Mouse (Mus musculus) heart, postnatal 25 days (tissue): Measurements from ENCODE around the gene Gm20388. TPM values are rescaled to one million over a fixed set of nuclear protein-coding genes. Genes with fewer than 3 reads are reported as not detected.
A peak's percentile ranks its signal among the peaks of the same experiment; 100 is the strongest.

ENCODE experiments used
- DNase-seq: peaks from one replicate; pipeline ENCODE4 v3.0.0; 2022; ENCODE audit warnings: low spot score
- intact Hi-C: fragments of 180-260 bp; cut with DNase I; formaldehyde crosslinking; loops from one replicate; pipeline ENCODE4 v1.15.1; 2025
- total RNA-seq, 2 experiments: library from RNA; stranded (reverse); gene quantifications; 2 replicates each; pipeline ENCODE4 v1.2.3; 2021

Gene Gm20388
- total RNA-seq, 2 experiments from 2014 or later: 2.7 TPM; not detected in 1

DNA sequence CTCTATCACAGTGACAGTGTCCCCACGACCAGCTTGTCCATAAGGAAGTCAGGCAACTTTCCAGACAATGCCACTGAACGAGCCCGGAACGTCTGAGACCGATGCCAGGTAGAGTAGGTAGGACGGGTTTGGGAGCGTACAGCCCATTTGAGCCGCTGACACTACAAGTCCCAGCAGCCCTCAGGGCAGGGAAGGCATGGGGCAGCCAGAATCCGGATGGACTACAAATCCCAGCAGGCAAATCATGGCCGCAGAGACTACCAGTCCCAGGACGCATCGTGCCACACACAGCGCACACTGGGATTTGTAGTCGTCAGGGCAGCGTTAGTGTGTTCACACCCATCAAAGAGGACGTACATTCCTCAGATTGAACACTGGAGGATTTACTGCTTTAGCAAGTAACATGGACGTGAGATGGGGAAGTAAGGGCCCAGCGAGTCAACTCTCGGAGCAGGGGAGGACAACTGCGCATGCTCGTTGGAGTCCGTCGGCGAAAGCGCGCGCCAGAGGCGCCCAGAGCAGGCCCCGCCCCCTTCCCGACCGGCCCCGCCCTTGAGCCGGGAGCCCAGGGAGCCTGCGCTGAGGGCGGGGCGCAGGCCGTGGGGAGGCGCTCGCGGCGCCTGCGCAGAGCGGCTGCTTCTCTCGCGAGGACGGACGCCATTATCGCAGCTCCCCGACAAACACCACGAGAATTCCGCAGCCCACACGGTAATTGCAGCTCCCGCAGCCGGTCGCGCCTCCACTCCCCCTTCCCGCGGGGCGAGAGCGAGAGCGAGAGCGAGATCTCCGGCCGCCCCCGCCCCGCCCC is 2039.5 kb downstream of the Gm20388 start:
- DNase-seq: peak; percentile 97
- intact Hi-C loops: no loop called here

DNA sequence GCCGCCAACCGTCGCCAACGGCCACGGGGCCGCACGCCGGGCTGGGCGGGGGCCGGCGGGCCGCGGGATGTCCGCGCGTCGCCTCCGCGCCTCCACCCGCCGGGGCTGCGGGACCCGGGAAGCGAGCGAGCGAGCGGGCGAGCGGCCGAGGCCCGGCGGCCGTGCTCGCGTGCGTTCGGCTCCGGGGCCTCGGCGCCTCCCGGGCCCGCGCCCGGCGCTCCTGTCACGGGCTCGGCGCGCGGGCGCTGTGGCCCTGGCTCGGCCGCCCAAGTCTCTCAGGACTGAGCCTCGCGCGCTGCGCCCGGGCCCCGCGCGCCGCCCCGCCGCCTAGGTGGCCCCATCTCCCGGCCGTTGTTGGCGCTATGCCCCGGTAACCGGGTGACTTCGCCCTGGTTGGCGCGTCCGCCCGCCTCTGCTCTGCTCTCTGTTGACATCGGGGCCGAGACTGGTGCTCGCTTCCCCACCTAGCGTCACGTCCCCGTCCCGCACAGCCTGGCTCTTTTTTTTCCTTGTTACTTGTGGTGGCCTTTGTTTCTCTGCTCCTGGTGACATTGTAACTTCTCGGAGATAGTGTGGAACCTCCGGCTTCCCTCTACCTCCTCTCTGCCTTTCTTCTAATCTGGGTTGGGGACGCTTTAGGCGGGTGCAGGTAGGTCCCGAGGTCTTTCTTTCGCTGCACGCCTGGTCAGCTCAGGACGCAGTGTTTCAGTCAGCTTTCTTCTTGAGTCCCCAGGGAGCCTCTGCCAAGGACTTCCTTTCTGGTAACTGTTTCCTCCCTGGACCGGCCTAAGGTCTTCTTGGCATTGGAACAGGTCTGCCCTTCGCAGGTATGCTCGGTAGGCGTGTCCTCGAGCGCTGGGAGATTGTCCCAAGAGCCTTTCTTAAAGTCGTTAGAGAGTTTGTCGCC is 2040.4 kb downstream of the Gm20388 start:
- DNase-seq: peak; percentile 37
- intact Hi-C loops: no loop called here

DNA sequence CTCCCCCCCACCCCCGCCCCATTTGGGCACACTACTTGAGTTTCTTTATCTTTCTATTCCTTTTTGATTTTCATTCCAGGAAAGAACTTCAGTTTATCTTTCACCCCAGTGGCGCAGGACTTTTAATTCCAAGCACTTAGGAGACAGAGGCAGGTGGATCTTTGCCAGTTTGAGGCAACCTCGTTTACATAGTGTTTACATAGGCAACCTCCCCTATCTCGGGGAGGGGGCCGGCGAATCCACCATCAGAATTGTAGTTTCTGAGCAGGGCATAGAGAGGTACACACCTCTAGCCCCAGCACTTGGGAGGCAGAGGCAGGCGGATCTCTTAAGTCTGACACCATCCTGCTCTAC is 2041.0 kb downstream of the Gm20388 start:
- intact Hi-C loops: no loop called here
- no peak for DNase-seq

DNA sequence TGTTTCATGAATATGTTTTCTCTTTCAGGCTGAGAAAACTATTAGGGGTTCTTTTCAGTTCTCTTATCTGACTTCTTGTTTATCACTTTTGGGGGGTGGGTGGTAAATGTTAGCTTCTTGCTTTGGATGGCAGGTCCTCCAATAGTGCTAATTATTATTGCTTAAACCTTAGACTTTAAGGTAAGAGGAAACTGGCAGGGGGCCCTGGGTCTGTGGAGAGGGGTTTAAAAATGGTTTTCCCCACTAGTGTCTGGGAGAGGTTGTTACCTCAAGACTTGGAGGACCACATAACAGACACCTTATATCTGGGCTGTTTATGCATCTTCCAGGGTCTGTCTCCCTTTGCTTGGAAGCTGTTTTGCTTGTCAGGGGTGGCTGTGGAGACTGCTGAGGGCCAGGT is 2041.5 kb downstream of the Gm20388 start:
- intact Hi-C loops: no loop called here

DNA sequence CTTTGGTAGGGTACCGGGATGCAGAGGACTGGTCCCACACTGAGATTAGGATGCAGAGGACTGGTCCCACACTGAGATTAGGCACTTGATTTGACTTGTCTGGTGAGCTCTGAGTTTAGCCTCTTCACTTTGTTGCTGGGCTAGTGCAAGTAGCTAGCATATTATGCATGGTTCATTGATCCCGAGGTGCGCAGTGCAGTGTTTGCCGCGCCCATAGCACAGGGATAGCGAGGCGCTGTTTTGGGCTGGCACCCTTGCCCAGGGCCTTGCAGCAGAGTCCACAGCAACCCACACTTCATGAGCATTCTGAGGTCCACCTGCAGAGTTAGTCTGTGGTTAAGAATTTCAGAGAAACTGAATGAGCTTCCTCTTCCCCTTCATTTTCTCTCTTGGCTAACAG is 2042.2 kb downstream of the Gm20388 start:
- DNase-seq: no peak
- intact Hi-C loops: no loop called here

More for the DNA sequence above, 2041.5 kb downstream of the Gm20388 start:
- no peak for DNase-seq

DNA sequence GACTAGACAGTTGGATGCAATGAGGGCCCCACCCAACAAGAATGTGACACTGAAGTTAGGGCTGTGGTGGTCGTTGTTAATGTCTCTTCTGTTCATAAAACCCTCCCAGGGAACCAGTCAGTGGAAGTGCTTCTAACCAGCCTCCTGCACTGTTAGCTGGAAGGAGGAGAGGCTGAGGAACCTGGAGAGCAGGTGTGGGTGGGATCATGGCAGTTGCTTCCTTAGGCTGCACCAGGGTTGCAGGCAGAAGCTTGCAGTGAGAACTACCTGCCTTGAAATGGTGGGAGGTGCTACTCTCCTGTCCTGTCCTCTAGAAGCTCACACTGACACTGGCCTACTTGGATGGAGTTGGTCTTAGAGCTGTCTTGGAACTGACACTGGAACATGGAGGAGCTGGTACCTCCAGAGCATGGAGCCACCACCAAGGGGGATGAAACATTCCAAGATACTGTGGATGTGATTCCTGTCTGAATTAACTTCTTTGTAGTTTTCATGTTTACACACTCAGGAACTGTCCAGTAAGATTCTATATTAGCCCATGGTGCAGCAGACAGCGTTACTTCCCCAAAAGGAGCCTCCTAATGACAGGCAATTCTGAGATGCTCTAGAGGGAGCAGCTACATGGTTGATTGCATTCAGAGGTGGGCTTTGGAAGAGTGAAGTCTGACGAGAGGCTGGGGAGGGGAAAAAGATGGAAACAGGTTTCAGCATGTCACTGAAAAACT is 2043.3 kb downstream of the Gm20388 start:
- intact Hi-C loops: no loop called here
- DNase-seq: no peak

DNA sequence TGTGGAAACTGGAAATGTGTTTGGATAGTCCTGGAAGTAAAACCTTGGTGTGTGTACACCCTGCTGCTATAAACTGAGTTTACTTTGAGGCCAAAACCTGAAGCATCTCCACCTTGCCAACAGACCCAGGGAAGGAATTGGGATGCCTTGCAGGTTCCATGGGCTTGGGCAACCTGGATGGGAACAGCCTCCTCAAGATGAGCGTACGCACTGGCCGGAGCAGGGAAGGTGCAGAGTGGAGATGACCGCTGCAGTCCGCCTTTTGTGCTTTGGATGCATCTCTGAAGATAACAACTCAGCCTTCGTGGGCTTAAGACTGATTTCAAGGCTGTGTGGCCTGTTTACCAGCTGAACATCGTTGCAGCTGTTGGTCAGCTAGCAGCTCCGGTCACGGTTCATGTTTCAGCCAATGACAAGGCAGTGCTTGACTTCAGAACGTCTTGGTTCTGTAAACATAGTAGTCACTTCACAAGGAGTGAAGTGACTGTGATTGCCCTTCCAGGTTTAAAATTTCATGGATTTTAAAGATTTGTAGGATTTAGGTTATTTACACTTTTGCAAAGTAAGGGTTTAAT is 2044.4 kb downstream of the Gm20388 start:
- intact Hi-C loops: no loop called here
- no peak for DNase-seq

DNA sequence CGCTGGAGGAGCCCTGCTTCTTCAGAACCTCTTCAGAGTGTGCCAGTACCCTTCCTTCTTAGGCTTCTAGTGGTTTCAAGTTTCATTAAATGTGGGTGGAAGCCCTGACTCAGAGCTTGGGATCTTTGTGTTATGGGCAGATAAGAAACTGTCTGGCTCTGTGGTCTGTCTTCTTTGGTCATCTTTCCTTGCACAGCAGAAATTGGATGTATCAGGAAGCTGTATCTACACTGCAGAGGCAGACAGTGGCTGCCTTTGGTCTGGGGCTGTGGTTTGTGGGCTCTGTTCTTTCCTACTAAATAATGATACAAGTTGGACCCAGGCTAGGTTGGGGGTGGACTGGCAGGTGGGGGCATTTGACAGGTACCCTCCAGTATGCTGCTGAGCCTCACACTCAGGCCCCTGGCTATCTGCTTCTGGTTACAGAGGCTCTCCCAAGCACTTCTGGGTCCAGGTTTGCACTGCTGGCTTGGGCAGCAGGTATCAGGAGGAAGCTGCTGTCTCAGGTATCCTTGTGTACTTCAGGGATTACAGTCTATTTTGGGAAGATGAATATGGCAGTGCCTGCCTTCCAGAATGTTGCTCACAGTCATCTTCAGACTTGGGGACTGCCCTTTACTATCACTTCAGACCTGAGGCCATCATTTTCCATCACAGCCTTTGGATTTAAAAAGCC is 2045.3 kb downstream of the Gm20388 start:
- no peak for DNase-seq
- intact Hi-C loops: no loop called here

DNA sequence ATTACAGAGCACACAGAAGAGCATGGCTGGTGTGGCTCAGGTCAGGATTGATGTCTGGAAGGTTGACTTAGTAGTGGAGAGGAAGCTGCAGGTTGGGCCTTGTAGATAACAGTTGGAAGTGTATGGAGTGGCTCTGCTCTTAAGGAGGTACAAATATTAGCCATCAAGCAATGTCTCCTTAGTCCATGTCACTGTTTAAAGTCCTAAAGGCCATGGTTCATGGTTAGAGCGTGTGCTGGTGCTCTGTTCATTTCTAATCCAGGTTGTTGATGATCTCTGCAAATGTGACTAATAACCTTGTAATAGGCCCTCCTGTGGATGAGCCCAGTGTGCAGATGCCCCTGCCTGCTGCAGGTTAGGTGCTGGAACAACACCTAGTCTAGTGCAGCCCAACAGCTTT is 2047.8 kb downstream of the Gm20388 start:
- intact Hi-C loops: no loop called here
- DNase-seq: no peak

DNA sequence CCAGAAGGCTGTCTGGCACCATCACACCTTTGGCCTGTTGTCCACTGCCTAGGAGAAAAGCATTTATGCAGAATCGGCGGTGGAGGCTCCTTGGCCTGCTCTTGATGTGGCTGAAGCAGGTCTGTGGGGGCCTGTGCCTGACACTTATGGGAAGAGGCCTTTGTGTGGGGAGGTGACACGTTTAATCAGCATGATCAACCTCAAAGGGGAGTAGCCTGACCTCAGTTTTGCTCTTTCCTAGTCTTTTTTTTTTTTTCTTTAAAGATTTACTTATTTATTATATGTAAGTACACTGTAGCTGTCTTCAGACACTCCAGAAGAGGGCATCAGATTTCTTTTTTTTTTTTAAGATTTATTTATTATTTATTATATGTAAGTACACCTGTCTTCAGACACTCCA is 2052.3 kb downstream of the Gm20388 start:
- intact Hi-C loops: no loop called here
- no peak for DNase-seq

DNA sequence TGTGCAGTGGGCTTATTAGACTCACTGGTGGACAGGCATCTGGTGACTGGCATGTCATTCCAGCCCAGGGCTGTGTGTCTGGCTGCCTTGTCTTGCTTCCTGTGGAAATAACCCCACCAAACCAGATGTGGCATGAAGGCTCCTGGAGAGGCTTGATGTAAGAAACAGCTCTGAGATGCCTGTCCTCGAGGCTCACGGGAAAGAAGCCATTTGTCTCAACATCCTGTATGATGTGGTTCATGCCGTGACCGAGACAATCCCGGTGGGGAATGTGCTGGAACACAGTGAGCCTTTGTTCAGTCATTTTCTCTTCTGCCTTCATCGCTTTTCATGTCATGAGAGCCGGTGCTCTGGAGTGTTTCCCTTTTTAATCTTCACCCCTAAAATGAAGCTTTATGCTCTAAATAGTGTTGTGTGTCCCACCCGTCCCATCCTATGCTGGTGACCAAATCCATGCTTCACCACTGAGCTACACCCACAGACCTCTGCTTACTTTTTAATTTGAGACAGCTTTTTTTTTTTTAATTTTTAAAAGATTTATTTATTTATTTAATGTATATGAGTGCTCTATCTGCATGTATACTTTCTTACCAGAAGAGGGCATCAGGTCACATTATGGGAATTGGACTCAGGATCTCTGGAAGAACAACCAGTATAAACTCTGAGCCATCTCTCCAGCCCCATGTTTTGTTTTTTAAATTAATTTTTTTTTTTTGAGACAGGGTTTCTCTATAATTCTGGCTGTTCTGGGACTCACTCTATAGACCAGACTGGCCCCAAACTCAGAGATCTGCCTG is 2054.3 kb downstream of the Gm20388 start:
- peak; percentile 25 for DNase-seq
- intact Hi-C loops: no loop called here

DNA sequence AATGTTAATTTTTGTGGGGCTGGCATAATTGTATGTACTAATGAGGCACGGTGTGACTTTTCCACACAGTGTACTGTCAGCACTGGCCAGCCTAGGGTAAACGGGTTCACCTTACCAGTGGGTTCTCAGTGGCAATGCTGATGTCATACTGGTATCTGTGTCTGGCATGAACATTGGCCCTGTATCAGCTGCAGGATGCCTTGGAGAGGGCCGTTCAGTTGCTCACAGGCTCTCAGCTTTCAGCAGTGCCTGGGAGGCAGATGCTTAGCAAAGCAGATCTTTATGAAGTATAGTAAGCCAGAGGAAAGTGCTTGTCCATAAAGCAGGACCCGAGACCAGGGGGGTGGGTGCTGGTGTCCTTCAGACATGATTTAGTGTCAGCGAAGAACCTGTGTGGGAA is 2055.5 kb downstream of the Gm20388 start:
- intact Hi-C loops: no loop called here
- DNase-seq: no peak

DNA sequence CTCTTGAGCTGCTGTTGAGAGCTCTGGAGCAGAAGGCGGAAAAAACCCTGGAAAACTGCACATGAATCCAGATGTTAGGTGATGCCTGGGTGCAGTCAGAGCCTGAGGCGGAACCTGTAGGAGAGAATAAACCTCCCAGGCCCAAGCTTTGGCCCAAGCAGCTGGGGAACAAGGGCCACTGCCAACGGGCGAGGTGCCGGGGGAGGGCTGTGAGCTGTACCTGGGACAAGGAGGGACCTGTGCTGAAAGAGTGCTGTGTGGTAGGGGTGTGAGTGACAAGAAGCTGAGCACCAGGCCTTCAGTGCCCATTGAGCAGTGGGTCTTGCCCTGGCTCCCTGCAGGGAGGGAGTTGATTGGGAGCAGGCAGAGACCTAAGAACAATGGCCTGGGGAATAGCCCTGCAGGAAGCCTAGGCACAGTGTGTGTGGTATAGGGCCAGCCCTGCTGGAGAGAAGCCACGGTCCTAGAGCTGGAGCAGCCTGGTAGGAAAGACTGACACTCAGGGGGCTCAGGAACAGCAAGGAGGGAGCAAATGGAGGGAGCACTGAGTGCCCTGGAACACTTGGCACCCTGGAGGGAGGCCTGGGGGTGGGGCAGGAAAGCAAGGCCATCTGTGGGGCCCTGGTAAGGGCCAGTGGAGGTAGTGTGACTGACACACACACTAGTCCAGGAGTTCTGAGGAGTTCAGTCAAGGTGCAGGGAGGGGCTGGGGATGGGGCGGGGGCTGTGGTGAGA is 2056.2 kb downstream of the Gm20388 start:
- intact Hi-C loops: no loop called here
- no peak for DNase-seq

DNA sequence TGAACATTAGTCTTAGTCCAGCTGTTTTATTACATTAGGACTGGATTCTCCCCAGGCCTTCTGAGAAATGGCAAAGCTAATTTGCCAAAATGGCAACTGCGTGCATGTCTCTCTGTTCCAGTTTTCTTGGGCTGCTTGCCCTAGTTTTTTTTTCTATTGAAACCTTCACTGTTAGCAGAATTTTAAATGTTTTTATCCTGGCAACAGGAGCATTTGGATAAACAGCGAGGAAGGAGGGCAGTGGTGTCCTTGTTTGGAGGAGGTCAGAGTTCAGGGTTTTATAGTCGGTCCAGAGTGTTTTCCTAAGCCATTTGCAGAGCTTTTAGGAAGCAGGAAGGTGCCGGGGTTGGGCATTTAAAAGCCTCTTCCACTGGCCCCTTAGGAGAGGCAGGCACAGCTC is 2057.3 kb downstream of the Gm20388 start:
- DNase-seq: no peak
- intact Hi-C loops: no loop called here

DNA sequence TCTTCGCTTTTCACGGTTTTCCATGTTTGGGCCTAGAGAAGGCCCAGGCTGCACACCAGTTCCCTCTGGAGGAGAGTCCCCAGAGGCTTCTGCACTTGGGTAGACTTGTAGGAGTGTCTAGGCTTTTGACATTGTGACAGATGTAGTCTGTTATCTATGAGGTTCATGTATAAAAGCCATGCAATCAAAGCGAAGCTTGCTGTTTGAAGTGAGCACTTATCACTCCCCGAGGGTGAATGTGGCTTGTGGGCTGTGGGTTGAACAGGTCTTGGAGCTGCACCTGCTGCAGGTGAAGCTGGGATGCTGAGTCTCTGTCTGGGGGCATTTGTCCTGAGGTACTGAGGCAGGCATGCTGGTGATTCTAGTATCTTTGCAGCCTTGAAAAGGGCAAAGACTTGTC is 2057.9 kb downstream of the Gm20388 start:
- no peak for DNase-seq
- intact Hi-C loops: no loop called here

DNA sequence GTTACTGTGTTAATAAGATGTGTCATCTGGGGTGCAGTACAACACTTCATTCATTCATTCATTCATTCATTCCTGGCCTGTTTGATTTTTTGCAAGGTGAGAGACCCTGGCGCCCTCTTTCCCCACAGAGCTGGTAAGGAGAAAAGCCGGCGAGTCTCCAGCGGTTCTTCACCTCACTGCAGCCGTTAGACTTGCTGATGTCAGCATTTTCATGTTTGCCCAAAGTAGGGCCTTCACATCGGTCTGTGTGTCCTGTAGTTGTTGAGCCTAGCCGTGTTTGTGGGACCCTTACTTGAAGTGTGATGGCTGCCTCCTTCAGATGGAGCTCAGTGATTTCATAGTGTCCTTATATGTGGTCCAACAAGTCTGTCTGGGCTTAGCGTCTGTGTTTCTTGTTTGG is 2059.6 kb downstream of the Gm20388 start:
- intact Hi-C loops: loop anchor here (10.0 kb wide), 1 partner anchor 365 kb away; no protein-coding TSS in a partner anchor

DNA sequence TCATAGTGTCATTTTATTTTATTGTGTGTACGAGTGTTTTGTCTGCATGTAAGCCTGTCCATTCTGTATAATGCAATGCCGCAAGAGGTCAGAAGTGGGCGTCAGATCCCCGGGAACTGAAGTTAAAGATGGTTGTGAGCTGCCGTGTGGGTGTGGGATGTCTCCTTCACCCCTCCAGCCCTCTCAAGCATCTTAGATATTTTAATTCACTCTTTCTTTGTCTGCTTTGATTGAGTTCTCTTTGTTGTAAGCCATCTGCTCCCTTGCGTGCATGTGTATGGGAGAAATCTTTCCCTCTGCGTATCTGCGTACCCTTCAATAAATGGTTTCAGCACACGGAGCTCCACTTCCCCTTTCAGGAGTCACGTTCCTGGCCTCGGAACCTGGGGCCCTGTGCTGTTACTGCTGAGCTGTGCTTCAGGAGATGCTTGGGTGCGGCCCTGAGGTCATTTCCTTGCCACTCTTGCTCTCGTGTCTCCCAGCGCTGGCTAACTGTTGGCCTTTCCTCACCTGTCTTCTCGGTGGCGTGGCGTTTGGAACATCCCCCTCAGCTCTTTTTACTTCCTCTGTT is 2060.9 kb downstream of the Gm20388 start:
- intact Hi-C loops: loop anchor here (10.0 kb wide), 1 partner anchor 363 kb away; no protein-coding TSS in a partner anchor
- no peak for DNase-seq

More for the DNA sequence above, 2059.6 kb downstream of the Gm20388 start:
- no peak for DNase-seq

DNA sequence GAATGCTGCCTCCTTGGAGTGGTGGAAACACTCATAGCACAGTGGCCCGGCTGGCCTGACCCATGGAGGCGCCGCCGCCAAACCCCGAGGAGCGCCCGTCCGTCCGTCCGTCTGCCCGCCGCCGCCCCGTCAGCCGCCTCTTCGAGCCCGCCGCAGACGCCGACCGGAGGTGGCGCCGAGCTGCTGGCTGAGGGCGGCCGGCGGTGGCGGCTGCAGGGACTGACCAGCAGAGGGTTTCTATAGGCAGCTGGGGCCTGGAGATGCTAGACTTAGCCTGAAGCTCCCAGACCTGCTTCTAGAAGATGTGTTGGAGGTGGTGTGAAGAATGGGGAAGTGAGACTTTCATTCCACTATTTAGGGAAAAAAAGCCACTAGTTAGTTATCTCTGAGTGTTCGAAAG is 2063.3 kb downstream of the Gm20388 start:
- intact Hi-C loops: loop anchor here (10.0 kb wide), 1 partner anchor 361 kb away; no protein-coding TSS in a partner anchor
- DNase-seq: no peak
